Mouse (Mus musculus): ENCODE results near the gene Baiap2. TPM values are rescaled to one million over a fixed set of nuclear protein-coding genes. Genes with fewer than 3 reads are reported as not detected.

Baiap2 gene
- polyA plus RNA-seq, 1 experiment from 2014 or later = 42.0 TPM

- peak overlapping the region; percentile 96 for H3K4me2 ChIP-seq (replicated peaks)
- ATAC-seq (ENCODE audit: insufficient number of reproducible peaks, low FRiP score, low TSS enrichment, low read depth) = no peak
- no peaks in the 10 kb centered on the region for H3K9me3 ChIP-seq (replicated peaks)
- peaks cover 22% of the 10 kb centered on the region for H3K27me3 ChIP-seq
- H3K27ac ChIP-seq (replicated peaks) = no peak overlapping the region
- 18% methylated on average over 23 of the region's 23 CpGs for WGBS
- H3K4me1 ChIP-seq = peaks cover 45% of the 10 kb centered on the region
- H3K9ac ChIP-seq = no peak overlapping the region
- peak overlapping the region; percentile 62 for H3K4me3 ChIP-seq (replicated peaks)
- no peaks in the 10 kb centered on the region for H3K36me3 ChIP-seq
These were observed 105.1 kb downstream of the Baiap2 start for GRCm38 (mm10) chr11:120047531-120048251.

- Histone ChIP-seq H3K36me3 (no peaks in the 10 kb centered on the region), H3K4me1 (peaks cover 45% of the 10 kb centered on the region), H3K27ac (replicated peaks) (no peak overlapping the region), H3K4me2 (replicated peaks) (peak overlapping the region; percentile 96), H3K27me3 (peaks cover 22% of the 10 kb centered on the region), H3K9ac (no peak overlapping the region), H3K4me3 (replicated peaks) (peak overlapping the region; percentile 62), H3K9me3 (replicated peaks) (no peaks in the 10 kb centered on the region)
- WGBS = 4% methylated on average over 23 of the region's 23 CpGs
- no peak for ATAC-seq (ENCODE audit: insufficient number of reproducible peaks, low FRiP score, low TSS enrichment, low read depth)
These were observed 105.6 kb downstream of the Baiap2 start for GRCm38 (mm10) chr11:120048252-120048556.

GRCm38 (mm10) chr11:120049067-120049466 is 106.5 kb downstream of the Baiap2 start:
- no peaks in the 10 kb centered on the region for H3K36me3 ChIP-seq
- WGBS = 77% methylated on average over 8 of the region's 8 CpGs
- ATAC-seq (ENCODE audit: insufficient number of reproducible peaks, low FRiP score, low TSS enrichment, low read depth) = no peak
- peaks cover 22% of the 10 kb centered on the region for H3K27me3 ChIP-seq
- no peak overlapping the region for H3K4me2 ChIP-seq (replicated peaks)
- H3K4me3 ChIP-seq (replicated peaks) = no peak overlapping the region
- no peak overlapping the region for H3K9ac ChIP-seq
- H3K4me1 ChIP-seq = peaks cover 45% of the 10 kb centered on the region
- no peaks in the 10 kb centered on the region for H3K9me3 ChIP-seq (replicated peaks)
- no peak overlapping the region for H3K27ac ChIP-seq (replicated peaks)

- 52% methylated on average over 14 of the region's 14 CpGs for WGBS
- ATAC-seq (ENCODE audit: insufficient number of reproducible peaks, low FRiP score, low TSS enrichment, low read depth) = no peak
- H3K9me3 ChIP-seq (replicated peaks) = no peaks in the 10 kb centered on the region
- peak overlapping the region; percentile 22; the same call in 1 of the 2 replicates for H3K27ac ChIP-seq (replicated peaks)
- H3K27me3 ChIP-seq = peaks cover 21% of the 10 kb centered on the region
- H3K36me3 ChIP-seq = no peaks in the 10 kb centered on the region
- no peak overlapping the region for H3K4me2 ChIP-seq (replicated peaks)
- H3K4me3 ChIP-seq (replicated peaks) = no peak overlapping the region
- H3K9ac ChIP-seq = no peak overlapping the region
- peaks cover 35% of the 10 kb centered on the region for H3K4me1 ChIP-seq
These were observed 108.7 kb downstream of the Baiap2 start for GRCm38 (mm10) chr11:120051124-120051811.

- peaks cover 14% of the 10 kb centered on the region for H3K27me3 ChIP-seq
- H3K4me2 ChIP-seq (replicated peaks) = no peak overlapping the region
- H3K4me1 ChIP-seq = peaks cover 26% of the 10 kb centered on the region
- no peaks in the 10 kb centered on the region for H3K9me3 ChIP-seq (replicated peaks)
- no peak overlapping the region for H3K4me3 ChIP-seq (replicated peaks)
- ATAC-seq (ENCODE audit: insufficient number of reproducible peaks, low FRiP score, low TSS enrichment, low read depth) = peak; percentile 48
- H3K9ac ChIP-seq = no peak overlapping the region
- no peaks in the 10 kb centered on the region for H3K36me3 ChIP-seq
- 51% methylated on average over 9 of the region's 9 CpGs for WGBS
- no peak overlapping the region; the same call in 1 of the 2 replicates for H3K27ac ChIP-seq (replicated peaks)
These were observed 109.7 kb downstream of the Baiap2 start for GRCm38 (mm10) chr11:120052274-120052673.

- Histone ChIP-seq H3K4me1 (peaks cover 12% of the 10 kb centered on the region; the same call in 1 of the 2 replicates), H3K4me2 (replicated peaks) (no peak overlapping the region), H3K9ac (no peak overlapping the region), H3K27ac (replicated peaks) (no peak overlapping the region), H3K9me3 (replicated peaks) (no peaks in the 10 kb centered on the region), H3K36me3 (no peaks in the 10 kb centered on the region), H3K4me3 (replicated peaks) (no peak overlapping the region), H3K27me3 (peaks cover 3% of the 10 kb centered on the region)
- no peak for ATAC-seq (ENCODE audit: insufficient number of reproducible peaks, low FRiP score, low TSS enrichment, low read depth)
- WGBS = 72% methylated on average over 4 of the region's 4 CpGs
These were observed 111.3 kb downstream of the Baiap2 start for GRCm38 (mm10) chr11:120053846-120054245.

GRCm38 (mm10) chr11:120055953-120056732 is 113.6 kb downstream of the Baiap2 start:
- Histone ChIP-seq H3K4me3 (replicated peaks) (no peak overlapping the region), H3K4me1 (peaks cover 10% of the 10 kb centered on the region; the same call in 1 of the 2 replicates), H3K9ac (no peak overlapping the region), H3K27me3 (no peaks in the 10 kb centered on the region), H3K9me3 (replicated peaks) (no peaks in the 10 kb centered on the region), H3K27ac (replicated peaks) (no peak overlapping the region), H3K36me3 (no peaks in the 10 kb centered on the region), H3K4me2 (replicated peaks) (no peak overlapping the region)
- ATAC-seq (ENCODE audit: insufficient number of reproducible peaks, low FRiP score, low TSS enrichment, low read depth) = no peak
- 83% methylated on average over 12 of the region's 12 CpGs for WGBS

MicroRNAs within 50 kb of the gene (microRNA counts, 519-probe panel; counts per million panel counts)
- 2,606 counts per million, percentile 60 among the panel's probes with 10 or more counts for microRNA mmu-miR-338-3p
- microRNA mmu-miR-338-5p = 1,932 counts per million, percentile 36 among the panel's probes with 10 or more counts

Small RNAs within 50 kb of the gene (microRNA-seq; reads per million reads assigned to microRNA genes)
- gene Mir3065 (ENCODE audit: borderline number of aligned reads) (not detected), gene Mir338 (ENCODE audit: borderline number of aligned reads) (not detected)

Other genes with a start within 250 kb of the Baiap2 start
- gene Chmp6, start 29.3 kb upstream of the Baiap2 start, polyA plus RNA-seq (2015; fragmentation: Nextera tagmentation; extraction: Ambion mirVana) = 93.8 and 95.1 TPM in 2 replicates
- 7.5 and 7.8 TPM in 2 replicates for gene Aatk, start 104.4 kb downstream of the Baiap2 start, polyA plus RNA-seq (2015; fragmentation: Nextera tagmentation; extraction: Ambion mirVana)
- gene Cep131, start 144.1 kb downstream of the Baiap2 start, polyA plus RNA-seq (2015; fragmentation: Nextera tagmentation; extraction: Ambion mirVana) = 27.7 and 30.7 TPM in 2 replicates
- gene Tepsin, start 156.0 kb downstream of the Baiap2 start, polyA plus RNA-seq (2015; fragmentation: Nextera tagmentation; extraction: Ambion mirVana) = 16.5 and 20.8 TPM in 2 replicates
- 80.6 and 81.4 TPM in 2 replicates for gene Ndufaf8, start 156.2 kb downstream of the Baiap2 start, polyA plus RNA-seq (2015; fragmentation: Nextera tagmentation; extraction: Ambion mirVana)
- 90.2 and 94.5 TPM in 2 replicates for gene Slc38a10, start 208.6 kb downstream of the Baiap2 start, polyA plus RNA-seq (2015; fragmentation: Nextera tagmentation; extraction: Ambion mirVana)